Mouse (Mus musculus) MEL (cell line): ENCODE data around the gene Ptms. TPM values are rescaled to one million over a fixed set of nuclear protein-coding genes. Genes with fewer than 3 reads are reported as not detected.

Experiments
- DNase-seq: peaks from one replicate; pipeline ENCODE4 v3.0.0; 2011; ENCODE audit warnings: low read depth, low spot score
- H3K27ac ChIP-seq: 2 replicates; pipeline ENCODE4 v1.5.1; 2012; ENCODE audit warnings: low read depth, mild to moderate bottlenecking, control low read depth, low read length, moderate library complexity; ENCODE audit not compliant: control insufficient read depth
- H3K27me3 ChIP-seq, 2 experiments: fragments of 150-350 bp in 1 of 2; sonication (generic) in 1 of 2; 2 replicates each; pipeline ENCODE4 v1.6.1; 2012; ENCODE audit warnings: low read length in 2 of 2, mild to moderate bottlenecking in 2 of 2, improper control_type of control experiment in 1 of 2, moderate library complexity in 1 of 2; ENCODE audit not compliant: insufficient read depth in 2 of 2, control insufficient read depth in 1 of 2
- H3K36me3 ChIP-seq, 2 experiments: 2 replicates each; pipeline ENCODE4 v1.6.1; 2012 to 2014; ENCODE audit warnings: low read length in 2 of 2, improper control_type of control experiment in 1 of 2, inconsistent platforms in 1 of 2, mild to moderate bottlenecking in 1 of 2; ENCODE audit not compliant: insufficient read depth in 2 of 2, control insufficient read depth in 1 of 2
- H3K4me1 ChIP-seq, 2 experiments: fragments of 150-350 bp in 1 of 2; sonication (generic) in 1 of 2; 2 replicates each; pipeline ENCODE4 v1.6.1; 2012; ENCODE audit warnings: low read length in 2 of 2, improper control_type of control experiment in 1 of 2, mild to moderate bottlenecking in 1 of 2; ENCODE audit not compliant: insufficient read depth in 2 of 2, control insufficient read depth in 1 of 2
- H3K4me3 ChIP-seq, 2 experiments: fragments of 150-350 bp in 1 of 2; sonication (generic) in 1 of 2; 2 replicates each; pipeline ENCODE4 v1.5.1; 2012; ENCODE audit warnings: low read depth in 2 of 2, low read length in 2 of 2, mild to moderate bottlenecking in 2 of 2, moderate library complexity in 2 of 2, control low read depth in 1 of 2, improper control_type of control experiment in 1 of 2; ENCODE audit not compliant: control insufficient read depth in 1 of 2, insufficient read depth in 1 of 2
- H3K79me2 ChIP-seq: 2 replicates; pipeline ENCODE4 v1.6.1; 2012; ENCODE audit warnings: mild to moderate bottlenecking, low read length, moderate library complexity; ENCODE audit not compliant: control insufficient read depth, poor library complexity, insufficient read depth
- H3K9ac ChIP-seq: 2 replicates; pipeline ENCODE4 v1.6.1; 2012; ENCODE audit warnings: low read depth, mild to moderate bottlenecking, control low read depth, low read length, moderate library complexity; ENCODE audit not compliant: control insufficient read depth, poor library complexity, severe bottlenecking
- H3K9me3 ChIP-seq: fragments of 150-350 bp; sonication (generic); replicated peaks from 2 replicates; pipeline ENCODE4 v1.6.1; 2012; ENCODE audit warnings: mild to moderate bottlenecking, low read length, improper control_type of control experiment, moderate library complexity; ENCODE audit not compliant: insufficient read depth
- CHD1 ChIP-seq: IDR thresholded peaks from 2 replicates; pipeline ENCODE4 v1.6.1; 2012; ENCODE audit warnings: low read depth, mild to moderate bottlenecking, inconsistent platforms, low read length, improper control_type of control experiment
- E2F4 ChIP-seq: IDR thresholded peaks from 2 replicates; pipeline ENCODE4 v1.6.1; 2011; ENCODE audit warnings: low read depth, low read length, improper control_type of control experiment, borderline replicate concordance
- ELF1 ChIP-seq: IDR thresholded peaks from 2 replicates; pipeline ENCODE4 v1.6.1; 2014; ENCODE audit warnings: low read depth, mild to moderate bottlenecking, inconsistent platforms, low read length, improper control_type of control experiment, moderate library complexity
- EP300 ChIP-seq, 2 experiments: IDR thresholded peaks; 2 replicates each; pipeline ENCODE4 v1.6.1; 2011; ENCODE audit warnings: improper control_type of control experiment in 2 of 2, low read length in 2 of 2, low read depth in 1 of 2, mild to moderate bottlenecking in 1 of 2
- GABPA ChIP-seq: IDR thresholded peaks from 2 replicates; pipeline ENCODE4 v1.6.1; 2012; ENCODE audit warnings: low read depth, mild to moderate bottlenecking, inconsistent platforms, low read length, improper control_type of control experiment, moderate library complexity
- JUND ChIP-seq: IDR thresholded peaks from 2 replicates; pipeline ENCODE4 v1.6.1; 2011; ENCODE audit warnings: low read depth, mild to moderate bottlenecking, improper control_type of control experiment, low read length
- KAT2A ChIP-seq: conservative IDR thresholded peaks from 2 replicates; pipeline ENCODE4 v1.6.1; 2012; ENCODE audit warnings: low read depth, low read length, improper control_type of control experiment, inconsistent platforms
- MAFK ChIP-seq: IDR thresholded peaks from 2 replicates; pipeline ENCODE4 v1.6.1; 2011; ENCODE audit warnings: low read depth, mild to moderate bottlenecking, low read length, improper control_type of control experiment, borderline replicate concordance
- MAX ChIP-seq: IDR thresholded peaks from 2 replicates; pipeline ENCODE4 v1.6.1; 2011; ENCODE audit warnings: low read length, improper control_type of control experiment
- MXI1 ChIP-seq: IDR thresholded peaks from 2 replicates; pipeline ENCODE4 v1.6.1; 2011; ENCODE audit warnings: mild to moderate bottlenecking, low read depth, low read length, improper control_type of control experiment
- MYC ChIP-seq: IDR thresholded peaks from 2 replicates; pipeline ENCODE4 v1.6.1; 2011; ENCODE audit warnings: low read depth, mild to moderate bottlenecking, low read length, improper control_type of control experiment, moderate library complexity
- NRF1 ChIP-seq: IDR thresholded peaks from 2 replicates; pipeline ENCODE4 v1.6.1; 2014; ENCODE audit warnings: low read depth, mild to moderate bottlenecking, inconsistent platforms, low read length, improper control_type of control experiment, moderate library complexity; ENCODE audit not compliant: poor library complexity, insufficient read depth, severe bottlenecking
- POLR2A ChIP-seq, 2 experiments: IDR thresholded peaks; 2 replicates each; pipeline ENCODE4 v1.6.1; 2011 to 2012; ENCODE audit warnings: low read length in 2 of 2, mild to moderate bottlenecking in 2 of 2, control low read depth in 1 of 2, improper control_type of control experiment in 1 of 2, low read depth in 1 of 2, moderate library complexity in 1 of 2; ENCODE audit not compliant: control insufficient read depth in 1 of 2, insufficient read depth in 1 of 2, poor library complexity in 1 of 2
- POLR2AphosphoS2 ChIP-seq: IDR thresholded peaks from 2 replicates; pipeline ENCODE4 v1.6.1; 2011; ENCODE audit warnings: low read length, improper control_type of control experiment
- POLR2AphosphoS5 ChIP-seq: IDR thresholded peaks from 2 replicates; pipeline ENCODE4 v1.6.1; 2012; ENCODE audit warnings: low read depth, borderline replicate concordance, mild to moderate bottlenecking, inconsistent platforms, low read length, moderate library complexity, mixed read lengths
- RCOR1 ChIP-seq: IDR thresholded peaks from 2 replicates; pipeline ENCODE4 v1.6.1; 2012; ENCODE audit warnings: low read depth, mild to moderate bottlenecking, inconsistent platforms, low read length, improper control_type of control experiment
- SMC3 ChIP-seq: IDR thresholded peaks from 2 replicates; pipeline ENCODE4 v1.6.1; 2011; ENCODE audit warnings: low read depth, low read length, improper control_type of control experiment
- USF1 ChIP-seq: IDR thresholded peaks from 2 replicates; pipeline ENCODE4 v1.6.1; 2014; ENCODE audit warnings: low read depth, mild to moderate bottlenecking, inconsistent platforms, low read length, improper control_type of control experiment, moderate library complexity
- ZC3H11A ChIP-seq: IDR thresholded peaks from 2 replicates; pipeline ENCODE4 v1.6.1; 2012; ENCODE audit warnings: low read depth, mild to moderate bottlenecking, inconsistent platforms, low read length, improper control_type of control experiment
- ZKSCAN1 ChIP-seq: IDR thresholded peaks from 2 replicates; pipeline ENCODE4 v1.6.1; 2012; ENCODE audit warnings: low read depth, mild to moderate bottlenecking, inconsistent platforms, low read length, improper control_type of control experiment, moderate library complexity
- ZNF384 ChIP-seq: IDR thresholded peaks from 2 replicates; pipeline ENCODE4 v1.6.1; 2012; ENCODE audit warnings: low read depth, mild to moderate bottlenecking, inconsistent platforms, low read length, improper control_type of control experiment
- polyA plus RNA-seq, 2 experiments: library from polyadenylated mRNA; stranded (reverse) in 1 of 2; unstranded in 1 of 2; fragments of >175 nt in 1 of 2; fragments of >200 nt in 1 of 2; gene quantifications; 2 replicates each; pipeline versions ENCODE4 v1.2.1 to v1.2.4; 2012; ENCODE audit warnings: low replicate concordance in 2 of 2, low read depth in 1 of 2; ENCODE audit not compliant: insufficient read length in 2 of 2, insufficient read depth in 1 of 2, missing spikeins in 1 of 2
- total RNA-seq: library from RNA; depleted of rRNA; stranded (reverse); fragments of 300-350 nt; gene quantifications from 2 replicates; pipeline ENCODE4 v1.2.3, GENCODE M21; 2012

Ptms gene
- total and polyA plus RNA-seq, 3 experiments, result 31.8 to 177 TPM; not detected in 1

DNA sequence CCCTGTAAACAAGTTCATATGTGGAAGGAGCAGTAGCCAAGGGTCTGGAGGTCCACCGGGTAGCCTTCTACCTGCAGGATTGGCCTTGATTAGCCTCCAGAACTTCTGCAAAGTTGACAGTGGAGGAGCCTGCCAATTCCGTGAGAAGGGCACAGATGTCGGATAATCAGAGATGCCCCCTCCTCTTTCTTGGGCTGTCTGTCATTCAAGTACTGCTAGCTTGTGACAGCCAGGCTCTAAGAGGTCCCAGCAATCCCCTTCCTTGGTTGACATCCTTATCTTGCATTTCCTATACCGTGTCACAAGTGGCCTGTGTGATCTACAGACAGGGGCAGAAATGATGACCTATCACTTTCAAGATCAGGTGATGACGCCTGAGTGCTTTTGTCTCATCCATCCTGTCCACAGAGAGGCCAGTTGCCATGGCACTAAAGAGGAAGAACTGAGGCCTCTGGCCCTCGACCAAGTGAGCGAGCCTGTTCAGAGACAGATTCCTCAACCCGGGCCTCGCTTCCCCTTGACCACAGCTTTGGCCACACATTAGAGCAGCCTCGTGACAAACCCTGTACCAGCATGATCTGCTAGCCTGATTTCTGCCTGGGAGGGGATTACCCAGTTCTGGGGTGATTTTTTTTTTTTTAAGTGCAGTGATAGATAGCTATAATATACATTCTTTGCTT, 19.0 kb downstream of the Ptms start:
- Histone ChIP-seq H3K27ac (no peak overlapping the region), H3K4me1 (peaks cover 0 to 5% of the 10 kb centered on the region in 2 experiments; a peak in 3 of 4 replicates), H3K36me3 (no peaks in the 10 kb centered on the region; a peak in 1 of 4 replicates), H3K4me3 (no peak overlapping the region), H3K79me2 (peaks cover 2% of the 10 kb centered on the region; the same call in 1 of the 2 replicates)
- no peak for DNase-seq
- TF ChIP-seq POLR2A (IDR thresholded peaks at IDR 0.05; ENCODE audit: control insufficient read depth in 1 of 2, insufficient read depth in 1 of 2, low read depth in 1 of 2, low read length in 2 of 2, poor library complexity in 1 of 2) (no peak), GABPA (no peak), JUND (no peak), ELF1 (no peak), CHD1 (no peak), ZC3H11A (no peak), POLR2AphosphoS5 (no peak), POLR2AphosphoS2 (no peak)
- TF ChIP-seq, all 39 proteins: peak for 0
- Histone ChIP-seq H3K9ac (no peak overlapping the region), H3K27me3 (no peaks in the 10 kb centered on the region), H3K9me3 (no peaks in the 10 kb centered on the region)

GRCm38 (mm10) chr6:124900056-124900800, 19.7 kb downstream of the Ptms start:
- no peak for DNase-seq

DNA sequence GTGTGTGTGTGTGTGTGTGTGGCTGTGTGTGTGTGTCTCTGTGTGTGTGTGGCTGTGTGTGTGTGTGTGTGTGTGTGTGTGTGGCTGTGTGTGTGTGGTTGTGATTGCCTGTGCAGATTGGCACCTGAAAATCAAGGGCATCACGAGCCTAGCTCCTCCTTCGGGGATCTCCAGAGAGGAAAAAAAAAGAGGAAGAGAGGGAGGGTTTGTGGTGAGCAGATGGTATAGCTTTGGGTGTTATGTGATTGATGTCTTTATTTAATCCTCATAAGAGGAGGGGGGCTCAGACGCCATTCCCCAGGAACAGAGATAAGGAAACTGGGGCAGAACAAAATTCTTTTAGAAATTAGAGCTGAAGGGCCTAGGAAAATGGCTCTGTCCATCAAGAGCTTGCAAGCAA, 21.5 kb downstream of the Ptms start:
- Histone ChIP-seq H3K4me3 (no peak overlapping the region), H3K36me3 (no peaks in the 10 kb centered on the region)
- TF ChIP-seq RCOR1 (0 out of 2 replicates have a peak, but pooled peaks have one; percentile 13), MAFK (no peak), ZNF384 (peak; percentile 21; the same call in 1 of the 2 replicates), E2F4 (no peak), ZC3H11A (no peak), NRF1 (no peak), MAX (no peak), USF1 (no peak), MYC (no peak), POLR2AphosphoS2 (no peak), KAT2A (no peak)
- TF ChIP-seq, all 39 proteins: peak for 2
- peak; percentile 24 for DNase-seq
- no peaks in the 10 kb centered on the region for H3K79me2 ChIP-seq
- no peak overlapping the region for H3K9ac ChIP-seq
- no peaks in the 10 kb centered on the region for H3K4me1 ChIP-seq
- H3K27me3 ChIP-seq, result peaks cover 0 to 2% of the 10 kb centered on the region in 2 experiments; a peak in 3 of 4 replicates
- H3K27ac ChIP-seq, result no peak overlapping the region
- H3K9me3 ChIP-seq, result no peaks in the 10 kb centered on the region

More at GRCm38 (mm10) chr6:124900056-124900800, 19.7 kb downstream of the Ptms start:
- Histone ChIP-seq H3K4me1 (peaks cover 0 to 5% of the 10 kb centered on the region in 2 experiments; a peak in 3 of 4 replicates), H3K27me3 (no peaks in the 10 kb centered on the region; a peak in 1 of 4 replicates), H3K79me2 (peaks cover 2% of the 10 kb centered on the region; the same call in 1 of the 2 replicates), H3K36me3 (no peaks in the 10 kb centered on the region; a peak in 1 of 4 replicates), H3K9me3 (no peaks in the 10 kb centered on the region), H3K27ac (no peak overlapping the region), H3K9ac (no peak overlapping the region), H3K4me3 (no peak overlapping the region)
- TF ChIP-seq ZNF384 (peak; percentile 54; the same call in 1 of the 2 replicates), MXI1 (no peak), SMC3 (no peak), MYC (no peak), POLR2AphosphoS5 (no peak), GABPA (no peak), EP300 (IDR thresholded peaks at IDR 0.05; ENCODE audit: low read depth in 1 of 2, low read length in 2 of 2) (no peak), ZKSCAN1 (no peak), USF1 (no peak)
